Mouse (Mus musculus) MEL (cell line): Measurements from ENCODE around the gene Slc4a1.

Source experiments
- BHLHE40 ChIP-seq: IDR thresholded peaks from 2 replicates; pipeline ENCODE4 v1.6.1; 2012; ENCODE audit warnings: low read depth, mild to moderate bottlenecking, inconsistent platforms, low read length, improper control_type of control experiment, borderline replicate concordance
- CHD2 ChIP-seq: IDR thresholded peaks from 2 replicates; pipeline ENCODE4 v1.6.1; 2011; ENCODE audit warnings: low read length, improper control_type of control experiment
- CTCF ChIP-seq, 3 experiments: IDR thresholded peaks in 2 of 3; conservative IDR thresholded peaks in 1 of 3; 2 replicates each; pipeline ENCODE4 v1.5.1; 2011 to 2012; ENCODE audit warnings: low read length in 3 of 3, low read depth in 2 of 3, mild to moderate bottlenecking in 2 of 3, improper control_type of control experiment in 1 of 3, inconsistent platforms in 1 of 3, mixed read lengths in 1 of 3, moderate library complexity in 1 of 3; ENCODE audit not compliant: control insufficient read depth in 1 of 3, insufficient read depth in 1 of 3, poor library complexity in 1 of 3, severe bottlenecking in 1 of 3
- EP300 ChIP-seq, 2 experiments: IDR thresholded peaks; 2 replicates each; pipeline ENCODE4 v1.6.1; 2011; ENCODE audit warnings: improper control_type of control experiment in 2 of 2, low read length in 2 of 2, low read depth in 1 of 2, mild to moderate bottlenecking in 1 of 2
- KAT2A ChIP-seq: conservative IDR thresholded peaks from 2 replicates; pipeline ENCODE4 v1.6.1; 2012; ENCODE audit warnings: low read depth, low read length, improper control_type of control experiment, inconsistent platforms
- MYC ChIP-seq: IDR thresholded peaks from 2 replicates; pipeline ENCODE4 v1.6.1; 2011; ENCODE audit warnings: low read depth, mild to moderate bottlenecking, low read length, improper control_type of control experiment, moderate library complexity
- POLR2A ChIP-seq, 2 experiments: IDR thresholded peaks; 2 replicates each; pipeline ENCODE4 v1.6.1; 2011 to 2012; ENCODE audit warnings: low read length in 2 of 2, mild to moderate bottlenecking in 2 of 2, control low read depth in 1 of 2, improper control_type of control experiment in 1 of 2, low read depth in 1 of 2, moderate library complexity in 1 of 2; ENCODE audit not compliant: control insufficient read depth in 1 of 2, insufficient read depth in 1 of 2, poor library complexity in 1 of 2
- SMC3 ChIP-seq: IDR thresholded peaks from 2 replicates; pipeline ENCODE4 v1.6.1; 2011; ENCODE audit warnings: low read depth, low read length, improper control_type of control experiment
- USF2 ChIP-seq, 2 experiments: IDR thresholded peaks; 2 replicates each; pipeline ENCODE4 v1.6.1; 2011 to 2012; ENCODE audit warnings: improper control_type of control experiment in 2 of 2, low read length in 2 of 2, borderline replicate concordance in 1 of 2, inconsistent platforms in 1 of 2, low read depth in 1 of 2, mild to moderate bottlenecking in 1 of 2; ENCODE audit not compliant: insufficient read depth in 1 of 2
- ZKSCAN1 ChIP-seq: IDR thresholded peaks from 2 replicates; pipeline ENCODE4 v1.6.1; 2012; ENCODE audit warnings: low read depth, mild to moderate bottlenecking, inconsistent platforms, low read length, improper control_type of control experiment, moderate library complexity

DNA sequence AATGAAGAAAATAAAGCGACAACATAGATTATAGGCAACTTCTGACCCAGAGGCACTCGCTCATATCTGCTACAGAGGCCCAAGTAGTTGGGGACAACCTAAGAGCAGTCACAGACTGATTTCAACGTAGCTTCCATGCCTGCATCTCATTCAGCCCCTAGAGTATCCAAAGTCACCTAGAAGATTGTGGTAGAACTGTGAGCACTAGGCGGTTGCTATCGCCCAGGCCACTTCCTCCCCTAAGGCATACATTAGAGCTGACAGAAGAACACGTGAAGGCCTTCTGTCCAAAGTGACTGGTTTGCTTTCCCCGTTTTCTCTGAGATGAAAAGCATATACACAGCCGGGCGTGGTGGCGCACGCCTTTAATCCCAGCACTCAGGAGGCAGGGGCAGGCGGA, 51.7 kb downstream of the Slc4a1 start:
- TF ChIP-seq POLR2A (IDR thresholded peaks at IDR 0.05; ENCODE audit: control insufficient read depth in 1 of 2, insufficient read depth in 1 of 2, low read depth in 1 of 2, low read length in 2 of 2, poor library complexity in 1 of 2): no peak
- no peak for TF ChIP-seq CTCF (IDR thresholded peaks at IDR 0.05 in 2 of 3, conservative IDR thresholded peaks at IDR 0.05 in 1 of 3; ENCODE audit: control insufficient read depth in 1 of 3, insufficient read depth in 1 of 3, low read depth in 2 of 3, low read length in 3 of 3, poor library complexity in 1 of 3, severe bottlenecking in 1 of 3)
- TF ChIP-seq USF2 (IDR thresholded peaks at IDR 0.05; ENCODE audit: borderline replicate concordance in 1 of 2, insufficient read depth in 1 of 2, low read depth in 1 of 2, low read length in 2 of 2): no peak
- no peak for TF ChIP-seq SMC3
- TF ChIP-seq ZKSCAN1: no peak
- no peak for TF ChIP-seq BHLHE40
- no peak for TF ChIP-seq EP300 (IDR thresholded peaks at IDR 0.05; ENCODE audit: low read depth in 1 of 2, low read length in 2 of 2)
- TF ChIP-seq CHD2: no peak
- TF ChIP-seq KAT2A: no peak
- no peak for TF ChIP-seq MYC
